Mouse (Mus musculus) liver, embryonic 14.5 days (tissue): ENCODE data around the gene Maml3. TPM values are rescaled to one million over a fixed set of nuclear protein-coding genes. Genes with fewer than 3 reads are reported as not detected.
A peak's percentile ranks its signal among the peaks of the same experiment; 100 is the strongest.

ENCODE experiments used
- ATAC-seq: fragments of 200-750 bp; cut with Nextera tagmentation; 2 replicates; pipeline ENCODE4 v1.8.0; 2017; ENCODE audit warnings: moderate number of reproducible peaks, mild to moderate bottlenecking, moderate library complexity; ENCODE audit not compliant: insufficient read depth
- DNase-seq, 3 experiments: peaks; one replicate each; pipeline ENCODE4 v3.0.0-alpha.2; 2012 to 2013; ENCODE audit warnings: low read depth in 3 of 3, low spot score in 3 of 3
- H3K27ac ChIP-seq: fragments of 300-500 bp; sonication (generic); 2 replicates; pipeline ENCODE4 v1.5.1; 2014; ENCODE audit warnings: moderate library complexity, mild to moderate bottlenecking, control low read depth, inconsistent platforms
- H3K27me3 ChIP-seq: fragments of 300-500 bp; sonication (generic); 2 replicates; pipeline ENCODE4 v1.6.1; 2014; ENCODE audit warnings: mild to moderate bottlenecking, low read length, moderate library complexity; ENCODE audit not compliant: control insufficient read depth, insufficient read depth
- H3K36me3 ChIP-seq: fragments of 300-500 bp; sonication (generic); replicated peaks from 2 replicates; pipeline ENCODE4 v1.6.1; 2014; ENCODE audit warnings: low read depth; ENCODE audit not compliant: control insufficient read depth, insufficient read depth
- H3K4me1 ChIP-seq, 2 experiments: fragments of 200-500 bp in 1 of 2; fragments of 300-500 bp in 1 of 2; sonication (generic) in 1 of 2; replicated peaks; 2 replicates each; pipeline ENCODE4 v1.6.1; 2012 to 2014; ENCODE audit warnings: antibody characterized with exemption in 1 of 2, inconsistent platforms in 1 of 2, low read length in 1 of 2; ENCODE audit not compliant: control insufficient read depth in 2 of 2, insufficient read depth in 2 of 2
- H3K4me2 ChIP-seq: fragments of 300-500 bp; sonication (generic); 2 replicates; pipeline ENCODE4 v1.6.1; 2014; ENCODE audit warnings: low read depth, mild to moderate bottlenecking, control low read depth, moderate library complexity
- H3K4me3 ChIP-seq, 2 experiments: fragments of 200-500 bp in 1 of 2; fragments of 300-500 bp in 1 of 2; sonication (generic) in 1 of 2; 2 replicates each; pipeline ENCODE4 v1.5.1; 2012 to 2014; ENCODE audit warnings: low read depth in 2 of 2, low read length in 2 of 2, mild to moderate bottlenecking in 2 of 2, control low read depth in 1 of 2, inconsistent platforms in 1 of 2, moderate library complexity in 1 of 2; ENCODE audit not compliant: insufficient read depth in 1 of 2
- H3K9ac ChIP-seq: fragments of 300-500 bp; sonication (generic); replicated peaks from 2 replicates; pipeline ENCODE4 v1.6.1; 2014; ENCODE audit warnings: mild to moderate bottlenecking, control low read depth, moderate library complexity
- H3K9me3 ChIP-seq: fragments of 300-500 bp; sonication (generic); 2 replicates; pipeline ENCODE4 v1.6.1; 2016; ENCODE audit warnings: low read length, mixed read lengths; ENCODE audit not compliant: control insufficient read depth
- CTCF ChIP-seq: IDR thresholded peaks from 2 replicates; pipeline ENCODE4 v1.5.1; 2016; ENCODE audit warnings: antibody characterized with exemption, low read depth, control low read depth
- EP300 ChIP-seq: IDR thresholded peaks from 2 replicates; pipeline ENCODE4 v1.6.1; 2016; ENCODE audit warnings: antibody characterized with exemption, low read depth
- WGBS: fragments of 180-500 bp; shearing (Covaris S2); extraction: QIAGEN DNeasy Blood & Tissue Kit; methylation state at CpG from one replicate; pipeline ENCODE4 v1.1.7; 2014; ENCODE audit not compliant: insufficient replicate concordance; 5-methylcytosine and 5-hydroxymethylcytosine counted together
- polyA plus RNA-seq, 2 experiments: library from polyadenylated mRNA; depleted of rRNA in 1 of 2; stranded (reverse) in 1 of 2; unstranded in 1 of 2; fragments of >200 nt; fragmentation: Nextera tagmentation in 1 of 2; extraction: Ambion mirVana in 1 of 2; gene quantifications; 2 replicates each; pipeline versions ENCODE4 v1.2.1 to v1.2.3; 2012 to 2014

Maml3 gene
- polyA plus RNA-seq, 2 experiments: 0.57 to 0.71 TPM

- H3K27me3 ChIP-seq: no peaks in the 10 kb centered on the region
- peaks cover 0 to 30% of the 10 kb centered on the region in 2 experiments; a peak in 2 of 4 replicates for H3K4me1 ChIP-seq
- WGBS: 49% methylated on average over 7 of the region's 7 CpGs
- H3K36me3 ChIP-seq: no peaks in the 10 kb centered on the region
- H3K9ac ChIP-seq: no peak overlapping the region
- no peak for ATAC-seq
- no peak for DNase-seq
- no peaks in the 10 kb centered on the region for H3K9me3 ChIP-seq
- no peak for TF ChIP-seq CTCF
- no peak overlapping the region for H3K27ac ChIP-seq
- H3K4me3 ChIP-seq: no peak overlapping the region
- no peak overlapping the region for H3K4me2 ChIP-seq
Measured at GRCm38 (mm10) chr3:52091261-52091797, 13.5 kb downstream of the Maml3 start.

- ATAC-seq (no peak), DNase-seq (no peak)
- Histone ChIP-seq H3K4me3 (no peak overlapping the region), H3K9ac (no peak overlapping the region), H3K4me1 (peaks cover 0 to 30% of the 10 kb centered on the region in 2 experiments; a peak in 2 of 4 replicates), H3K4me2 (no peak overlapping the region), H3K27me3 (no peaks in the 10 kb centered on the region), H3K36me3 (no peaks in the 10 kb centered on the region), H3K9me3 (no peaks in the 10 kb centered on the region), H3K27ac (no peak overlapping the region)
- TF ChIP-seq CTCF (no peak), EP300 (no peak)
- 36% methylated on average over 8 of the region's 8 CpGs for WGBS
Measured at GRCm38 (mm10) chr3:52090230-52090873, 14.5 kb downstream of the Maml3 start.

- H3K4me2 ChIP-seq: peak overlapping the region; percentile 40
- H3K4me3 ChIP-seq: no peak overlapping the region
- no peaks in the 10 kb centered on the region for H3K27me3 ChIP-seq
- 25% methylated on average over 19 of the region's 19 CpGs for WGBS
- DNase-seq (peak; percentile 31 to 51 (median 44)), ATAC-seq (peak; percentile 55; the same call in 1 of the 2 replicates)
- H3K9me3 ChIP-seq: no peaks in the 10 kb centered on the region
- no peak overlapping the region for H3K9ac ChIP-seq
- peaks cover 0 to 38% of the 10 kb centered on the region in 2 experiments; a peak in 2 of 4 replicates for H3K4me1 ChIP-seq
- H3K36me3 ChIP-seq: no peaks in the 10 kb centered on the region
- TF ChIP-seq CTCF: no peak
- no peak for TF ChIP-seq EP300
- H3K27ac ChIP-seq: peak overlapping the region; percentile 34; the same call in 1 of the 2 replicates
Measured at GRCm38 (mm10) chr3:52088458-52089341, 16.2 kb downstream of the Maml3 start.

GRCm38 (mm10) chr3:52087636-52088280 lies 17.1 kb downstream of the Maml3 start:
- DNase-seq: no peak
- 66% methylated on average over 7 of the region's 7 CpGs for WGBS
- H3K9me3 ChIP-seq: no peaks in the 10 kb centered on the region
- ATAC-seq: no peak
- no peak overlapping the region for H3K9ac ChIP-seq
- no peak overlapping the region for H3K4me3 ChIP-seq
- H3K36me3 ChIP-seq: no peaks in the 10 kb centered on the region
- H3K27ac ChIP-seq: no peak overlapping the region
- no peak overlapping the region for H3K4me2 ChIP-seq
- peaks cover 0 to 44% of the 10 kb centered on the region in 2 experiments; a peak in 2 of 4 replicates for H3K4me1 ChIP-seq
- H3K27me3 ChIP-seq: no peaks in the 10 kb centered on the region
- no peak for TF ChIP-seq EP300
- TF ChIP-seq CTCF: no peak
